In the genomic region with DNA sequence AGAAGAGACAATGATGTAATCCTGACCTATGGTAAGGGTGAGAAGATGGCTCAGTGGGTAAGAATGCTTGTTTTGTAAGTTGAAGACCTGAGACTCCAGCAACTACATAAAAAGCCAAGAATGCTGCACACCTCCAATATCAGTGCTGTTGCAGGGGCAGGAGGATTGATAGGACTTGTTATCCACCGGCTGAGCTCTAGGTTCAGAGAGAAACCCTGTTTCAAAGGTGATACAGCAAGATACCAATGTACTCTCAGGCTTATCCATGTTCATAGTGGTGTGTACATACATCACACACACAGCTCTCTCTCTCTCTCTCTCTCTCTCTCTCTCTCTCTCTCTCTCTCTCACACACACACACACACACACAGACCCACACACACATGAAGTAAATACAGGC, we compare ENCODE assay signal across 20 mouse cellular contexts.
DNase-seq lines count a peak whose midpoint lies in the region; ATAC-seq lines count a peak whose summit lies in the region.
"Had no signal": no experiment of that assay in that cellular context is flagged by ENCODE, and none has a peak within 500 bp of the region (broad histone marks: within the 10 kb centered on the region; RNA-seq: fewer than 3 reads in every experiment).

No protein-coding gene starts in this region.

- DNase-seq in forebrain, embryonic 11.5 days (ENCODE audit: low spot score), result no peak
- DNase-seq in kidney, adult 11 months, result no peak
- peak; percentile 62 for DNase-seq in liver
- DNase-seq in ovary, postnatal 10 days (ENCODE audit: low spot score), result no peak
- DNase-seq in kidney, postnatal 25 days, result no peak
- DNase-seq: adrenal gland, postnatal 25 days; cerebellum, postnatal 10 days; heart, postnatal 4 days; kidney, adult 18-20 months; right cerebral cortex, postnatal 14 days; thymus, postnatal 25 days had no signal

- no peaks in the 10 kb centered on the region for H3K9me3 ChIP-seq in forebrain, embryonic 11.5 days (ENCODE audit: control insufficient read depth, low read length)
- no peaks in the 10 kb centered on the region for H3K9me3 ChIP-seq in forebrain, embryonic 12.5 days
- H3K9me3 ChIP-seq in kidney, embryonic 15.5 days (replicated peaks), result no peaks in the 10 kb centered on the region
- no peaks in the 10 kb centered on the region for H3K9me3 ChIP-seq in liver, embryonic 16.5 days (replicated peaks; ENCODE audit: control insufficient read depth, low read length)
- H3K9me3 ChIP-seq: limb, embryonic 10.5 days; midbrain, embryonic 12.5 days had no signal

- no peak overlapping the region for H3K9ac ChIP-seq in forebrain, embryonic 11.5 days (ENCODE audit: low read length)
- no peak overlapping the region for H3K9ac ChIP-seq in forebrain, embryonic 12.5 days
- H3K9ac ChIP-seq in kidney, embryonic 15.5 days, result no peak overlapping the region
- H3K9ac ChIP-seq in liver, embryonic 16.5 days (ENCODE audit: low read depth, low read length), result no peak overlapping the region
- H3K9ac ChIP-seq: midbrain, embryonic 12.5 days had no signal

- WGBS in forebrain, embryonic 11.5 days, result 59% methylated on average over 1 of the region's 1 CpGs
- 52% methylated on average over 1 of the region's 1 CpGs for WGBS in forebrain, embryonic 12.5 days
- 79% methylated on average over 1 of the region's 1 CpGs for WGBS in kidney, embryonic 15.5 days
- WGBS in liver, embryonic 16.5 days (ENCODE audit: insufficient replicate concordance), result 23% methylated on average over 1 of the region's 1 CpGs

- no peaks in the 10 kb centered on the region for H3K36me3 ChIP-seq in forebrain, embryonic 11.5 days (ENCODE audit: control insufficient read depth, insufficient read depth, low read length)
- no peaks in the 10 kb centered on the region for H3K36me3 ChIP-seq in forebrain, embryonic 12.5 days (replicated peaks)
- no peaks in the 10 kb centered on the region for H3K36me3 ChIP-seq in kidney, embryonic 15.5 days
- H3K36me3 ChIP-seq in liver, embryonic 16.5 days (ENCODE audit: control insufficient read depth, insufficient read depth), result no peaks in the 10 kb centered on the region
- H3K36me3 ChIP-seq: limb, embryonic 10.5 days; midbrain, embryonic 12.5 days had no signal

- H3K4me2 ChIP-seq in forebrain, embryonic 11.5 days (ENCODE audit: low read depth, low read length, severe bottlenecking), result no peak overlapping the region
- H3K4me2 ChIP-seq in forebrain, embryonic 12.5 days, result no peak overlapping the region
- H3K4me2 ChIP-seq in kidney, embryonic 15.5 days, result no peak overlapping the region
- 0 out of 2 replicates have a peak overlapping the region, but pooled peaks have one; percentile 7 for H3K4me2 ChIP-seq in liver, embryonic 16.5 days (ENCODE audit: low read depth, low read length)
- H3K4me2 ChIP-seq: midbrain, embryonic 12.5 days had no signal

- H3K4me1 ChIP-seq in forebrain, embryonic 11.5 days (replicated peaks; ENCODE audit: control insufficient read depth, insufficient read depth, low read length), result no peaks in the 10 kb centered on the region; the same call in 1 of the 2 replicates
- H3K4me1 ChIP-seq in forebrain, embryonic 12.5 days, result peaks cover 16% of the 10 kb centered on the region; the same call in 1 of the 2 replicates
- no peaks in the 10 kb centered on the region for H3K4me1 ChIP-seq in kidney, embryonic 15.5 days
- H3K4me1 ChIP-seq in liver, embryonic 16.5 days (ENCODE audit: control insufficient read depth, low read depth, low read length), result peaks cover 18% of the 10 kb centered on the region
- H3K4me1 ChIP-seq: limb, embryonic 10.5 days had no signal

- H3K27ac ChIP-seq in forebrain, embryonic 11.5 days (ENCODE audit: low read depth, low read length), result no peak overlapping the region
- no peak overlapping the region for H3K27ac ChIP-seq in forebrain, embryonic 12.5 days
- no peak overlapping the region for H3K27ac ChIP-seq in kidney, embryonic 15.5 days
- peak overlapping the region; percentile 70 for H3K27ac ChIP-seq in liver, embryonic 16.5 days (ENCODE audit: low read length)
- H3K27ac ChIP-seq: kidney, postnatal 0 days; limb, embryonic 10.5 days; macrophage; midbrain, embryonic 12.5 days had no signal

- 0 out of 2 replicates have a peak, but pooled peaks have one; percentile 4 for ATAC-seq in forebrain, embryonic 11.5 days (replicated peaks; ENCODE audit: low FRiP score)
- ATAC-seq in forebrain, embryonic 12.5 days (ENCODE audit: low FRiP score), result no peak
- peak; percentile 74 for ATAC-seq in kidney, embryonic 15.5 days (replicated peaks; ENCODE audit: low FRiP score)
- ATAC-seq in liver, embryonic 16.5 days (ENCODE audit: low read depth), result peak; percentile 94
- ATAC-seq: hindbrain, embryonic 16.5 days; lung, postnatal 0 days had no signal

- peaks cover 11% of the 10 kb centered on the region for H3K27me3 ChIP-seq in forebrain, embryonic 11.5 days (ENCODE audit: control insufficient read depth, insufficient read depth, low read length)
- H3K27me3 ChIP-seq in forebrain, embryonic 12.5 days, result peaks cover 33% of the 10 kb centered on the region
- H3K27me3 ChIP-seq in kidney, embryonic 15.5 days, result no peaks in the 10 kb centered on the region
- H3K27me3 ChIP-seq in liver, embryonic 16.5 days (ENCODE audit: control insufficient read depth, insufficient read depth, low read depth, low read length), result no peaks in the 10 kb centered on the region
- H3K27me3 ChIP-seq: midbrain, embryonic 12.5 days had no signal

- H3K4me3 ChIP-seq in forebrain, embryonic 11.5 days (ENCODE audit: low read depth, low read length), result no peak overlapping the region
- no peak overlapping the region for H3K4me3 ChIP-seq in forebrain, embryonic 12.5 days (replicated peaks)
- H3K4me3 ChIP-seq in kidney, embryonic 15.5 days (replicated peaks), result no peak overlapping the region
- no peak overlapping the region for H3K4me3 ChIP-seq in liver, embryonic 16.5 days (ENCODE audit: low read depth, low read length)
- H3K4me3 ChIP-seq: limb, embryonic 10.5 days; midbrain, embryonic 12.5 days had no signal
